Mouse (Mus musculus): ENCODE measurements around the gene Rgma. TPM values are rescaled to one million over a fixed set of nuclear protein-coding genes. Genes with fewer than 3 reads are reported as not detected.

The Rgma gene
- total RNA-seq, 2 experiments from 2014 or later: 10.3 to 20.0 TPM

DNA sequence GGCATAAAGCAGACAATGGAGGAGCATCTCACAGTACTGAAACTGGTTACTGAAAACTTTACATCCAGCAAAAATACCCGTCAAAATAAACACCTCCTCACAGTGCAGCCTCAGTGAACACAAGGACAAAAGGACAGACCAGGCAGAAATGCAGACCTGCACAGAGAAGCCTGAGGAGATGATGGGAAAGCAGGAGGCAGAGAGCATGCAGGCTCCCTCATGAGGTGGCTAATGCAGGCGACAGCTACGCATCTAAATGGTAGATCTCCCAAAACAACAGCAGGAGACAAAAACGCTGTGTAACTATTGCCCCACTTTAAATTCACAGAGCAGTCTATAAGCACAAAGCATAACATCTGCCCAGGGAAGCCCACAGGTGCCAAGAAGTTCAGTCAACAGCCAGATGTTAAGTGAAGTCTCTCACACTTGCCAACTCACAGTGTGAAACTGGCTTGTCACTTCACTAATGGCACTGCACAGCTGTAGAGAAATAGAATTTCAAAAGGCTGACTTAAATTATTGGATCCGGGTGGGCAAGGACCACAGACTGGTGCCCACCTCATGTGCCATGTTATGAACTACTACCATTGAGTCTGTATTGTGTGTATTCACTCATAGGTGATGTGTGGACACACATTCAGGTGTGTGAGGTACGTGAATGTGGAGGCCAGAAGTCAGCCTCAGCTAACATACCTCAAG is 58.5 kb downstream of the Rgma start:
- DNase-seq: no peak

GRCm38 (mm10) chr7:73434336-73434677 is 59.0 kb downstream of the Rgma start:
- DNase-seq: no peak

DNA sequence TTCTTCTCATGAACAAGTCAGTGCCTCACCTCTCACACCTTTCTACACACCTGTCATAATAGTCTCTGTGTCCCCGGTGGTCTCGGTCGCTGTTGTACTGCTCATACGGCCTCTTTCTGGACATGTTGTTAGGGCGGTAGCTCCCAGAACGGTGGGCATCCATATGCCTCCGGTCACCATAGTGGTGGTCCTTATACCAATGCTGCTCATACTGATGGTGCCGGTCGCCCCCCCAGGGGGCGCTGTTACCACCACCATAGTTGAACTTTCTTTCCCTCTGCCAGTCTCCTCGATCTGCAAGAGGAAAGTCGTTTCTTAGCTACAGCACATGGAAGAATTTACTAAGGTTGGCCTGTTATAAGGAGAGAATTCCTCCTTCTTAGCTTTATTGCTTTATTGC is 60.4 kb downstream of the Rgma start:
- DNase-seq: peak; percentile 29

DNA sequence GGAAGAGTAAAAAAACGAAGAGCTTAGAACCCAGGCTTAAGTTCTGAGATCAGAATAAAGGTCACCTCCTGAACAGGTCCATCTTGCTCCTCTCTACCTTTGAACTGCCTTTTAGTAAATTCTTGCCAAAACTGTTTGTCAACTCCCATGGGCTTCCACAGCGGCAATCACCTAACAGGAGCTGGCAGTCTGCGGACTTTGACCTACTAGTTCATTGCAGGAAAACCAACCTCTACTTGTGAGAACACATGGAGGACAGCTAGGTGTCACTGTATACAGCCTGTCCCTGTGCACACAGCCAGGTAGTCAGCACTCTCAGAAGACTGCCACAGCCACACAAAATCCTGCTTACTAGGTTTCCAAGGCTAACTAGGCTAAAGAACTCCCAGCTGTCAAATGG is 66.5 kb downstream of the Rgma start:
- peak; percentile 35 for DNase-seq

- DNase-seq: no peak
These were observed 66.9 kb downstream of the Rgma start for GRCm38 (mm10) chr7:73442246-73442645.

GRCm38 (mm10) chr7:73451594-73451993 is 76.3 kb downstream of the Rgma start:
- DNase-seq: no peak

GRCm38 (mm10) chr7:73452187-73452808 is 77.0 kb downstream of the Rgma start:
- DNase-seq: no peak

GRCm38 (mm10) chr7:73454113-73454512 is 78.8 kb downstream of the Rgma start:
- no peak for DNase-seq

- DNase-seq: no peak
These were observed 88.2 kb downstream of the Rgma start for GRCm38 (mm10) chr7:73463546-73463945.

GRCm38 (mm10) chr7:73467741-73468140 is 92.4 kb downstream of the Rgma start:
- DNase-seq: no peak

Other genes with a start within 250 kb of the Rgma start
- gene Chd2, start 166.3 kb downstream of the Rgma start, total RNA-seq (2021): 10 to 100 TPM; 42.8 to 62.0 TPM